Mouse (Mus musculus): ENCODE measurements around the gene Fam84b.

GRCm38 (mm10) chr15:60833476-60834218, 19.9 kb downstream of the Fam84b start:
- no peak for TF ChIP-seq POLR2A (IDR thresholded peaks at IDR 0.05; ENCODE audit: control insufficient read depth, extremely low read depth, insufficient read depth, low read length, poor library complexity)
- no peak for TF ChIP-seq CTCF (IDR thresholded peaks at IDR 0.05; ENCODE audit: borderline replicate concordance, control insufficient read depth, extremely low read depth, insufficient read depth, low read length, poor library complexity)
